Mouse (Mus musculus): ENCODE results near the gene Myh3.

Gene Myh3

DNA sequence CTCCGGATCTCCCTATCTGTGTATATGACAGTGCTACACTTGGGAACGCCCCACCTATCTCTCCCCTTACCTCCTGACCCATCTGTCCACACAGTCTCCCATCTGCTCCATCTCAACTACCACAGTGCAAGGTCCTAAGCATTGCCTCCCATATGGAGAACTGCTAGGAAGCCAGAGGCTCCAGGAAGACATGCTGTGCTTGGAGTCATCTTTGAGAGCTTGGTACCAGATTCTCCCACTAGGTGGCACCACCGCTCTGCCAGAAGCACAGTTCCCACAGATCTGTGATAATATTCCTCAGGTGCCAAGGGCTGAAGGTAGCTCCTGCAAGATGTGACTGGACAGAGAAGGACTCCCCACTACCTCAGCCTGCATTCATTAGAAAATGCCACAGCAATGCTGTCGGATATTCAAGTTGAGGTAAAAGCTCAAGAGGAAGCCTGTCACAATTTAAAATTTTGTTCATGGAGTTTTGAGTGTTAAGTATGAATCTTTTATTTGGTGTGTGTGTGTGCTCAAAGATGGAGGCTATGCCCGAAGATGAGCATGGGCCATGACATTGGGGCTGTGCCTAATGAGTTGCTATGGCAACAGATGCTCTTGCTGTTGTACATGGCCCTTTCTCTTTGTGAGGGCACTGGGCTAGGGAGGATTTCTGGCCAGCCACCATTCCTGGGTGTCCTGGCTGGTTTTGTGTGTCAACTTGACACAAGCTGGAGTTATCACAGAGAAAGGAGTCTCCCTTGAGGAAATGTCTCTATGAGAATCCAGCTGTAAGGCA is 32.3 kb downstream of the Myh3 start:
- DNase-seq = peak; percentile 77

DNA sequence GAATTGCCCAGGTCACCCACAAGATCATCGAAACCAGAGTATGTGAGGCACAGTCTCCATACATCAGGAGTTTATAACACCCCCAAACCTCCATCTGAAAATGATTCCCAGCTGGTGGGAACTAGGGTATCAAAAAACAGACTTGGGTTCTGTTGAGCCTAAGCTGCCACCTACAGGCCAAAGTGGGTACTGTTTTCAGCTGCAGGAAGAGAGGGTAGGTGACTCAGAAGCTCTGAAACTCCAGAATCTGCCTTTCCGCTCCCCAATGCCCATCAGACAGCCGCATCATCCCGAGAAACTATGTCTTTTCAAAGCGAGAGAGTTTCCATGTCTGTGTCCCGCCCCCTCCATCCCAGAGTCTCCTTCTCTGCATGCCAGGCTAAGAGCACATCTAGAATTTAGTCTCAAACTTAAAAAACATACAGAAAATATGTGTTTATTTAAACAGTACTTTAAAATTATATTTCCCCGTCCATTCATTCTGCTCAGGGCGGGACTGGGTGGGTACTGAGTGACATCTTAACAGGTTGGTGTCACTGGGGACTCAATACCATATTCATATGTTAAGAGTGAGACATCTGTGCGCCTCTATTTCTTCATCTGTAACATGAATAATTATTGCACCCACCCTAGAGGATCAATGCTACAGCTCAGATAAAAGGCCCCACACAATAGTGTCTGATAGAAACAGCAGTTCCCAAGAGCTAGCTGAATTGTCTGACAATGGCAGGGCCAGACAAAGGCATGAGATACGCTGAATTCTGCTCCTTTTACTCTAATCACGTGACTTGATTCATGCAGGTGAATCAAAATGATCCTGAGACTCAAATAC is 34.1 kb downstream of the Myh3 start:
- DNase-seq = peak; percentile 83

DNA sequence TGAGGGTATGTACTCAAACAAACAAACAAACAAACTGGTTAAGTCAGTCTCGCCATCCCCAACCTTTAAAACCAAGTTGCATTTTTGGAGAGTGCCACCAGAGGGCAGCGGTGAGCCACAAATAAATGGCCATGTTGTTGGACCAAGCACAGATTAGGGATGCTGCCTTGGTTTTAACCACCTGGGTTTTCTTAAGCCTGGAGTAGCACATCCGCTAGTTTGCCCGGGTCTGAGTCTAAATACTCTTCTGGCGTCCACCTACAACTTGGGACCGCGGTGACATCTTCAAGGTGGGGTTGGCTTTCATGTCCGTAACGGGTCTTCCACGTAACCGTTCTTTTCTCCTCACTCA is 34.7 kb downstream of the Myh3 start:
- DNase-seq = peak; percentile 79

DNA sequence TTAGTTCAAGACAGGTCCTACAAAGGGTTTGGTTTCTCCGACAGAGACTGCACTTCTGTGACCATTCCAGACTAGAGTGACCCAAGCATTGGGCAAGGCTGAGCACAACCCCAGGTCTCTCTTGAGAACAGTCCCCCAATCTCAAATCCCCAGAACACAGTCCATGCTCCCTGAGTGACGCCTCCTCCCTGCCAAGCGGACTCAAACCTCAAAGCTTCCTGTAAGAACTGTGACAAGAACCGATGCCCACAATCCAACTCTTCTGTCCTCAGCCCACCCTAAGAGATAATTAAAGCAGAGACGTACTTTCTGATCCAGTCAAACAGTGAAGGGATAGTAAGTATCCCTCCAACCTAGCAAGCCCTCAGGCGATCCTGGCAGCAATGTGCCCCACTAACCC is 35.3 kb downstream of the Myh3 start:
- no peak for DNase-seq

DNA sequence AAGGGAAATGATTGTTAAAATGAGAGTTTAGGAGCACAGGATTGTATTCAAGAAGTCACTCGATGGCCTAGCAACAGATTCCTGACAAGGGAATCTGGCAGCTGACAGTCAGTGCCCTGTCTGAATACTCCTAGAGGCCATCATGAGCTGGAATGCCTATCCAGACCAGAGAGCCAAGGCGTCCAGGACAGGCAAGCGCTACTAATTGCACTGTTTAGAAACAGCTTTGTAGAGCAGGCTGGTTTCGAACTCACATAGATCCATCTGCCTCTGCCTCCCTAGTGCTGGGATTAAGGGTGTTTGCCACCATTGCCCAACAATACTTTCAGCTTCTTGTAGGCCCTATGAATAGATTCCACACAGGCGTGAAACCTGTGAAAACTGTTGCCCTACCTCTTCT is 36.2 kb downstream of the Myh3 start:
- DNase-seq = no peak

DNA sequence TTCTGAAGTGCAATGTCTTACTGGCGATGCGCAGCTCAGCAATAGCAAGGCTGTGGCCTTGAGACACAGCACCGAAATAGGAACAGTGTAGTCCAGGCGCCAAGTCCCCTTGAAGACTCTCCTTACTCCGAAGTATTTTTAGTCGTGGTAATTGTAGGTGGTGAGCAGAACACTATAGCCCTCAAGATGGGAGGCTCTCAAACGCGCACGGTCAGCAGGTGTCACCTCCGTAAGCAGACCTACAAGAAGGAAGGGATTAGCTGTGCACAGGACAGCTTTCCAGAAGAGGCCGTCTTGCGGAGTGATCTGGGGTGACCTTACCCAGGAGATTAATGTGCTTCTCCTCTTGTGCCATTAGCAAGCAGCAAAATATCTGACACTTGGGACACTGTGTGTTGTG is 36.8 kb downstream of the Myh3 start:
- no peak for DNase-seq

DNA sequence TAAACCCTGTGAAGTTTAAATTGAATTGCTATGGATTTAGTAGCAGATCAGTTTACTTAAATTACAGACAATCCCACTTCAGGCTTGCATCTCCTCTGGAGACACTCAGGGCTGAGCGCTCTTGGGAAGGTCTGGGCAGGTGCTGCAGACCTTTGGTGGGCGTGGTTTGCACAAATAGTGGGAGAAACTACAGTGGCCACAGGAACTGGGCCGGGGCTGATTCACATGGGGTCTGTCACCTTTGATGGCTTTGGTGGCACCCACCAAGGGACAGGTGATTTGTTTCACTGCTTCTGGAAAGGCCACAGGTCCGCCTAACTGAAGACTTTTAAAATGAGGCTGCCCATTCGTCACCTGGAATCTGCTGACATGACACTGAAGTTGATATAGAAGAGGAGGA is 38.6 kb downstream of the Myh3 start:
- DNase-seq = no peak

DNA sequence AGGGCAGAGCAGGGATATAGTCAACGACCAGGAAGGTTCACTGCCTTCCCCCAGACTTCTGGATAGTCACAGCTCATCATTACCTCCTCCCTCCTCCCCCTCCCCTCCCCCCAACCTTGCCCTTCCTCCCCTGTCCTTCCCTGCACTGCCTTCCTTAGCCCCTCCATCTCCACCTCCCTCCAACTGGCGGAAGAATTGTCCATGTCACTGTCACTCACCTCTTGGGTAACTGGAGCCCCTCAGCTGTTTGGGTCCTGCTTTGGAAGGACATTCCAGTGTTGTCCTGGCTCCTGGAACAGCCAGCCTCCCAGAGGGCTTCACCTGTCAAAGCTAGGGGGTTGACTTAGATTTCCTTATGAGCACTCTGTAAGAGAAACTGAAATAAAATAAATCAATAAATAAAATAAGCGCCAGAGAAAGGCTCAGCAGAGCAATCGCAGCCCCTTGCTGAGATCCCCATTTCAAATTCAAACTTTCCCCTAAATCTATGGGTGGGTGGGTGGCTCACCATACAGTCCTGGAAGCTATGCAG is 41.5 kb downstream of the Myh3 start:
- no peak for DNase-seq

DNA sequence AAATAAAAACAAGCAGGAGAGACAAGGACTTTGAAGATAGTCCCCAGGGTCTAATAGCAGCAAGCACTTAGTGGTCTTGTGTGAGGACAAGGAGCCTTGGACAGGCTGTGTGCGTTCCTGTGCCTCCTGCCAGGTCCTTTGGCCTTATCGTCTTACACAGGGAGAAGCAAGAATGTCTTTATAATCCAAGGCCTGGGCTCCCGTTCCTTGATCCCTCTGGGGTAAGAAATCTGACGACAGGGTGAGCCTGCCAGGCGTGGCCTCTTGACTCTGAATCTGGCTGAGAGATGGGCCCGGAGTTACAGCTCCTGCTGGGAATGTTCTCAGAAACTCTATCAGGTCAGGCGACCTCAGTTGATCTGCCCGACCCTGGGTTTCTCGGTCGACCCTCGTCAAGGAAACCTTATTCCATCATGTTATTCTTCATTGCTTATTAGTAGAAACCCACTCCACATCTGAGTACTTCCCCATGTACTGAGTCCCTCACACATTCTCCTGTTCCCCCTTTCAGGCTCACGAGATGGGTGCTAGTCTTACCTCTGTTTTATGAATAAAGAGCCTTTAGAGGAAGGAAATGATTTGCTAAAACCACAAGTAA is 42.7 kb downstream of the Myh3 start:
- no peak for DNase-seq

DNA sequence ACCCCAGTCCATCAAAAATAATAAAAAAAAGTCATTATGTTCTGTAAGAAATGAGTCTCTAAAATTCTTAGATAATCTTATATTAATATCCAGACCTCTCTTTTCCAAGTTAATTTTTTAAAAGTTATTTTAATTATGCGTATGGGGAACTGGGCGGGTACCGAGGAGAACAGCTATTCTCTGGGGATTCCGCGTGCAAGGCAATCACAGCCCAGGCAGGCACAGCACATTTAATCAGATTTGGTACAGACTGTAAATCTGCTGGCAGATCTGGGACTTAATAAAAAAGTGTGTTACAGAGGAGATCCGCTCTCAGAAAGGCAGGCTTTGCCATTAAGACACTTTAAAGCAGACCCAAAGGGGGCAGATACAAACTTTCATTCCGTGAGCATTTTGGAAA is 46.8 kb downstream of the Myh3 start:
- DNase-seq = no peak

DNA sequence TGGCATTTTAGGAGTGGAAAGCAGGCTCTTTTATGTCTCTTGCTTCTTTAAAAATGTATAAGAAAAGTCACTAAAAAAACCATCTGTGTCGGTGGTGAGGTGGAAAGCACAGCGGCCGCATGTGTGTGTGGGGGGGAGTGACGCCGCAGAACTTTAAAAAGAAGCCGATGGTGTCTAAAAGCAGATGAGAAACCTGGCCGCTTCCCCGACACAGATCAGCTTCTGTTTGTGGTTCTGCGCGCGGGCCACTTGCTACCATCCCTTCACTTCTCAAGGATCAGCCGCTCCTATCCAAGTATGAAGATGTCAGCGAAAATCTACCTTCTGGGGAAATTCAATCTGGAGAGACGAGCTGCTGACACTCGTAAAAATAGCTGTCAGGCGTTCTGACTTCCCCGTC is 47.3 kb downstream of the Myh3 start:
- no peak for DNase-seq

DNA sequence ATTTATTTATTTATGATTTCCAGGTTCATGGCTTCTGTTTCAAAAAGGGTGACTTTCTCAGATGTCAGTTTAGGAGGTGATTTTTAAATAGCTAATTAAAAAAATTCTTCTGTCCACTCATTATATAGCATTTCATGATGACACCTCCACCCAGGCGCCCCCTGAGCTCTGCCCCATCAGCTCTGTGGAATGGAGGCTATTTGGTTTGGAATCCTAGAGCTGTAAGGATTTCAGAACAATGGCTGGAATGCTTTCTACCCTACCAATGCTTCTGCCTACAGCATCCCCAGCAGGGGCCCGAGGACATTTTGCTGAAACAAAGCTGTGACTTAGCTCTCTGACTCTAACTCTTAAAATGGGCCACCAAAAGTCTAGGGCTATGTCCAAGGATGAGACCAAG is 55.4 kb downstream of the Myh3 start:
- DNase-seq = no peak

DNA sequence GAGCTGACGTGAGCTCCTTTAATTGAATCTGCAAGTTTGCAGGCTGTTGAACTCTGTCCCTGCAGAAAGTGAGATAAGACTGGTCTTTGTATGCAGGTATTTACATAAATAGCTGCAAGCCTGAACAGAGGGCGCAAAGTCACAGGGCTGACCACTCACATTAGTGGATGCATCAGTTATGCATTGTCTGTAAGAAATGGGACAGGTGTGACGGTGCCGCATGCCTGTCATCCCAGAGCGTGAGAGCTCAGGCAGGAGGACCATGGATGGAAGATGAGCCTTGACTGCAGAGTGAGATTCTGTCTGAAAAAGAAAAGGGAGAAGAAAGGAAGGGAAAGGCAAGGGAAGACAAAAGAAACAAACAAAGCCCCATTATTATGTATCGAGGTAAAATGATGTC is 56.6 kb downstream of the Myh3 start:
- no peak for DNase-seq

DNA sequence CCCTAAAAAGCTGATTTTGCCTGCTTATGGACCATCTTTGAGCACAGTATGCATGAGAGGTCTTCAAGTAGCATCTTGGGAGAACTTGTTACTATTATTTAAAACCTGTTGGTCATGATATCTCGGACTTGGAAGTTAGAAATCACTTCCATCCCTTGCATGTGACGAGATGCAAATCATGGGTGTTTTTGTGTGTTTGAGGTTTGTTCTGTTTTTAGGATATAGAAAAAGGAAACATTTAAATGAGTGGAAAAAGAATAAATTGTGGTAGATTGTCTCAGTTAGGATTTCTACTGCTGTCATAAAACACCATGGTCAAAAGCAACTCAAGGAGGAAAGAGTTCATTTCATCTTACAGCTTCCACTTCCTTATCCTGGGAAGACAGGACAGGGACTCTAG is 57.4 kb downstream of the Myh3 start:
- DNase-seq = no peak

DNA sequence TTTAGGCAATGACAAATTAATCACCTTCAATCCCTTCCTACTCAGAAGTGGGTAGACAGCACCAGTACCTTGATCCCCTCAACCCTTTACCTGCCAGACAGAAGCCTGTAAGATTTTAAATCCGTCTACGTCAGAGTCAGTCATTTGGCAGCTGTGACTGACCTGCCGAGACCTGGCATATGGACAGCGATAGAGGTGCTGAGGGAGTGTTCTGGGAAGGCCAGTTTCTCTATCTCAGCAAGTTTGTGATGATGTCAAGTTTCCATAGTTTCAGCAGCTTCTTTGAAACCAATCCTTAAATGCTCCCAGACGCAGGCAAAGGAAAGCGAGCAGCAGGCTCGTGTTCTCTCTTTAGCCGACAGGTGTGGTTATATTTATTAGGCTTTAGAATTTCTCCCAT is 61.5 kb downstream of the Myh3 start:
- DNase-seq = no peak

DNA sequence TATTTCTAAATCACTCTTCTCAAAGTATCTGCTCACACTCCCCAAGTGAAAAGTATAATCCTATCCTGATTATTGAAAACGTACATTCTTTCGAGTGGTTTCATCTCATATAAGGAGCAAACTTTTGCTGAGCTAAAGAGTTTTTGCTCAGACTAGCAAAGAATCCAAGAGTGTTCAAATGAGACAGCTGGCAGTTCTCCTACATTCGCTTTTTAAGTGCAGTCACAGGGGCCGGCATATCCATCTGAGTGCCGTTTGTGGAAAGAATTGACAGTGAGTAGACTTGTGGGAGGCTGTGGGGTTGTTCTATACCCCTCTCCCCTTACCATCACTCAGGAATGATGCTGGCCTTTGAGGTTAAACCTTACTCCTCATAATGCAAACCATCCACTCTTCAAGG is 62.1 kb downstream of the Myh3 start:
- DNase-seq = no peak

DNA sequence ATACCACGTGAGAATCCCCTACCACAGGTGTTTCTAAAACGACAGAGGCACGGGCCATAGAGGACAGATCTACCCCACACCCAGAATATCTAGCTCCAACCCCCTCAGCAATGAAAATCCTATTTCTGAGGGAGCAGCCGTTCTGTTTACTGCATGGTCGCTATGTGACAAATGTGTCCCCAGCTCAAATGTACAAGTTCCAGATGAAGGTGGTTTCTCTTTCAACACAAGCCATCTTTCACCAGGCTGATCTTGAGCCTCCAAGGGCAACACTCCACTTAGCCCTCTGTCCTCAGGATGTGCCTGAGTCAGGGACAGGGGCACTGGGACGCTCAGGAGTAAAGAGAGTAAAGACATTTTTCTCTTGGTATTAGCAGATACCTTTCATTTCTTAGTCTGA is 62.9 kb downstream of the Myh3 start:
- no peak for DNase-seq

DNA sequence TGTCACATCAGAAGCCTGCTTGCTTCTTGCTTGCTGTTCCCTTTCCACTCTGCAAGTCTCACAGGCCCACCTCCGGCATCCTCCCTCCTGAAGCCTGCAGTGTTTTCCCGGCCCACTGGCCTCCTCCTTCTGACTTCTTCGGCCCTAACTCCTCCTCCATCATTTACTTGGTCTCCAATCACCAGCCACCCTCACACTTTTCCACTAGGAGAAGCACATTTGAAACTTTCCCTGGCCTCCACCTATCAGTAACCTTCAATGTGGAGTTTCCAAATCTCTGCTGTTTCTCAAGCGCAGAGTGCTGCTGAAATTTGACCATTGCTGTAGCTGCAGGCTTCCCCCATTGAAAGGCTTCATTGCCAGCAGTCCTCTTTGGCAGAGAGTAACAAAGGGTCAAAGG is 63.9 kb downstream of the Myh3 start:
- no peak for DNase-seq

DNA sequence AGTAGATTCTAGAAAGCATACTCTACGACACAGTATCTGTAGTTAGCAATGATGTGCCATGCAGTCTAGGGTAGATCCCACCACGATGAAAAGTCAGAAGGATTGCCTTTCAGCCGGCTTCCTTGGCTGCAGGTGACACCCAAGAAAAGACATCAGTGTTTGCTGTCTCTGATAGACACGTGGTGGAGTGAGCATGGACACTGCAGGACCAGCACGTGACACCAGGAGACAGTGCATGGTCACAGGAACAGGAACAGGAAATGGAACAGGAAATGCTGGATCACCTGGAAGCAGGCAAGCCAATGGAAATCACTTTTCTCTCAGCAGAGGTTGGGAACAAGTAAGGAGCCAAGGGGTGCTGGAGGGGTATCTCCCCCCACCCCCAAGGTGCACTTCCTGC is 65.0 kb downstream of the Myh3 start:
- DNase-seq = no peak

DNA sequence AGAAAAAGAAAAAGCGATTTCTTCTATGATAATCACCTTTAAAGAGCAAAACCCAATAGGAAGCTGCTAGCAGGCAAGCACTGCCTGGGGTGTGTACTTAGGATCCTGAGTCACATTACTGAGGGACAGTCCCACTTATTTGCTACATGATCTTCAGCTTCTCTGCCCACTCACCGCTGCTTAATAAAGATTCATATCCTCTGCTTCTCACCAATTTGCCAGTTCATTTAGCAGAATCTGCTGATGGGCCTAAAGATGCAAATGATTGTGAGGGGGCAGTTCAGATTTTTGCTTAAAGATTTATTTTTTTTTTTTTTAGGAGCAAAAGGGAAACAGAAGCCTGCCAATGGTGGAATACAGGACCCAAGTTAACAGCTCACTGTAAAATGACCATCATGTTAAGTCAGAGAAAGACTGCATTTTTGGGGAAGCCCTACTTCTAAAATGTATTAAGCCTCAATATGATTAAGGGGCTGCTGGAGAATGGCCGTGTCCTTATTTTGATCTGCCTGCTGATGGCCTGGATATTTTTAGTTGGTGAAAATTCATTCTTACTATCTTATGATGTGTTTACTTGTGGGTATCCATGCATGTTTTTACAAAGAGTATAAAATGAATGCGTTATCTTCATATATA is 65.9 kb downstream of the Myh3 start:
- DNase-seq = no peak

DNA sequence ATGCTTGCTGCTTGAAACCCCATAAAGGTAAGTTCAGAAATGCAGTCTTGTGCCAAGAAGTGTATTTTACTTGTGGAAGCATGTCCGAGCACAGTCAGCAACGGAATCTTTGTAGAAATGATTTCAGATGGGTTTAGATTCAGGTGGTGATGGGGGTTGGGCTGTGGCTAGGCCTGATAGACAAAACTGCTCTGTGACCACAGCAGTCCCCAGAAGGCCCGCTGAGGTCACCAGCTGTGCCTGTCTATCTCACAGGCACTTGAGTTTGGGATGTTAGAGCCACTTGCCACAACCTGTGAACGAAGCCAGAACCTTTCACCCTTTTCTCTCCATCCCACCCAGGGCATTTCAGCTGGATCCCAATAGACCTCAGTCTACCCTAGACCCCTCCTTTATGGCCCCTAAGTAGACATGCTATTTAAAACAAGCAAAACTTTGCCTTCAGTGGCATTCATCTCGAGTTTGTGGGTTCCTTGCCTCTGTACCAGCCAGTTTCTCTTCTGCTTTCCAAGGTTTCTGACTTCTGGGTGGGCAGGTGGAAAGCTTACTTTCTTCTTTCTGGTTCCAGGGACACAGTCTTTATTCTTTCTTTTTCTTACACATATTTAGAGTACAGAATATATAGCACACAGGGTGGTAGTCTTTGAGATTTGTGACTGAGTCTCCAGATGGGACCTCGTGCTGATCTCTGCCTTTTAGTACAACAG is 66.6 kb downstream of the Myh3 start:
- DNase-seq = no peak

DNA sequence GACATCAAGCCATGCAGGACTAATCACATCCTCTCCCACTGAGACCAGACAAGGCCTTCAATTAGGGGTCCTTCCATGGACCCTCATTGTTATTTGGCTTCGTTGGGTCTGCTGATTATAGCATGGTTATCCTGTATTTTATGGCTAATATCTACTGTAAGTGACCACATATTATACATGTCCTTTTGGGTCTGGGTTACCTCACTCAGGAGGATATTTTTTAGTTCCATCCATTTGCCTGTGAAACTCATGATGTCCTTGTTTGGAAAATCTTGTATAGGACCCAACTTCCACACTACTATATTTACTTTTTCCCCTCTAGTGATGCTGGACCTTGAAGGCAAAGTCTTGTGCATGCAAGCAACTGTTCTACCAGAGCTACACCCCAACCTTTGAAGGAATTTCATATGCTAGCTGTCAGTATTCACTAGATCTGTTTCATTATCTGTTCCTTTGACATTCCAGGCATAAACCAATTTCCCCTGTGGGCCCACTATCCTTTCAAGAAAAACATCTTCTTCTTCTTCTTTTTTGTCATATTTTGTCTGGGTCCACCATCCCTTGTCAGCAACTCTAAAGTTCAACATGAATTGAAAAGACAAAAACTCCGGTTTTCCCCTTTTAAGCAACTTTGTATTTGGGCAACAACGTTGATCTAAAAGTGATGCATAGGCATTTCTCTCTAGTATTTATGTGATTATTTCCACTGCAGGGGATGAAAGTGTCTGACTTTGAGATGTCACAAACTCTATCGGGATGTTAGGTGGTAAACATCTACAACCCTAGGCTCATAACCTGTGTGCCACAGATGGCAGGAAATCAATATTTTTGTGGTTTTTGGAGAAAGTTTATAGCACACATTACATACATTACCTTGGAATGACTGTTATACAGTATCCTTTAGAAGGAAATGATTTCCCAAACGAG is 67.6 kb downstream of the Myh3 start:
- DNase-seq = no peak
